Mouse (Mus musculus): Measurements from ENCODE around the gene Fblim1. TPM values are rescaled to one million over a fixed set of nuclear protein-coding genes. Genes with fewer than 3 reads are reported as not detected.

The Fblim1 gene
- polyA plus RNA-seq (2014; fragmentation: Nextera tagmentation; extraction: Ambion mirVana), result 59.3 and 61.3 TPM in 2 replicates

- no peaks in the 10 kb centered on the region for H3K4me1 ChIP-seq (ENCODE audit: control insufficient read depth, insufficient read depth, low read length)
- no peaks in the 10 kb centered on the region for H3K9me3 ChIP-seq (replicated peaks; ENCODE audit: control insufficient read depth, low read length)
- ATAC-seq (replicated peaks; ENCODE audit: insufficient number of reproducible peaks, low FRiP score, low TSS enrichment, low read depth) (no peak), DNase-seq (ENCODE audit: low spot score) (no peak)
- H3K4me2 ChIP-seq (ENCODE audit: low read depth, low read length), result no peak within 1 kb of the TSS
- H3K27me3 ChIP-seq (ENCODE audit: control insufficient read depth, insufficient read depth, low read length), result no peaks in the 10 kb centered on the region
- no peak within 1 kb of the TSS for H3K9ac ChIP-seq (replicated peaks; ENCODE audit: low read length)
- whole genome bisulfite sequencing, result 75% methylated on average over 11 of the region's 11 CpGs
- no peaks in the 10 kb centered on the region for H3K36me3 ChIP-seq (replicated peaks; ENCODE audit: control insufficient read depth, insufficient read depth, low read depth, low read length)
- H3K27ac ChIP-seq (replicated peaks; ENCODE audit: low read depth, low read length), result no peak within 1 kb of the TSS
- no peak within 1 kb of the TSS for H3K4me3 ChIP-seq (ENCODE audit: low read depth, low read length)
Measured at GRCm38 (mm10) chr4:141605861-141606260, at the start of gene Fblim1. TSS of gene Fblim1 (minus strand) at chr4:141606096.

- ATAC-seq (replicated peaks; ENCODE audit: insufficient number of reproducible peaks, low FRiP score, low TSS enrichment, low read depth) (no peak), DNase-seq (ENCODE audit: low spot score) (no peak)
- Histone ChIP-seq H3K9me3 (replicated peaks; ENCODE audit: control insufficient read depth, low read length) (no peaks in the 10 kb centered on the region), H3K4me1 (ENCODE audit: control insufficient read depth, insufficient read depth, low read length) (no peaks in the 10 kb centered on the region), H3K36me3 (replicated peaks; ENCODE audit: control insufficient read depth, insufficient read depth, low read depth, low read length) (no peaks in the 10 kb centered on the region), H3K4me3 (ENCODE audit: low read depth, low read length) (no peak overlapping the region), H3K9ac (replicated peaks; ENCODE audit: low read length) (no peak overlapping the region), H3K27ac (replicated peaks; ENCODE audit: low read depth, low read length) (no peak overlapping the region), H3K4me2 (ENCODE audit: low read depth, low read length) (no peak overlapping the region), H3K27me3 (ENCODE audit: control insufficient read depth, insufficient read depth, low read length) (no peaks in the 10 kb centered on the region)
- WGBS, result 89% methylated on average over 6 of the region's 6 CpGs
Measured at GRCm38 (mm10) chr4:141654509-141654908, 48.6 kb upstream of the Fblim1 start.

- Histone ChIP-seq H3K4me3 (ENCODE audit: low read depth, low read length) (no peak overlapping the region), H3K9me3 (replicated peaks; ENCODE audit: control insufficient read depth, low read length) (no peaks in the 10 kb centered on the region), H3K9ac (replicated peaks; ENCODE audit: low read length) (no peak overlapping the region), H3K36me3 (replicated peaks; ENCODE audit: control insufficient read depth, insufficient read depth, low read depth, low read length) (no peaks in the 10 kb centered on the region; the same call in 1 of the 2 replicates), H3K4me2 (ENCODE audit: low read depth, low read length) (no peak overlapping the region), H3K4me1 (ENCODE audit: control insufficient read depth, insufficient read depth, low read length) (no peaks in the 10 kb centered on the region), H3K27ac (replicated peaks; ENCODE audit: low read depth, low read length) (no peak overlapping the region), H3K27me3 (ENCODE audit: control insufficient read depth, insufficient read depth, low read length) (no peaks in the 10 kb centered on the region)
- WGBS, result 93% methylated on average over 13 of the region's 13 CpGs
- ATAC-seq (replicated peaks; ENCODE audit: insufficient number of reproducible peaks, low FRiP score, low TSS enrichment, low read depth) (no peak), DNase-seq (ENCODE audit: low spot score) (no peak)
Measured at GRCm38 (mm10) chr4:141653813-141654212, 47.9 kb upstream of the Fblim1 start.

- Histone ChIP-seq H3K27ac (replicated peaks; ENCODE audit: low read depth, low read length) (no peak overlapping the region), H3K27me3 (ENCODE audit: control insufficient read depth, insufficient read depth, low read length) (no peaks in the 10 kb centered on the region), H3K4me3 (ENCODE audit: low read depth, low read length) (no peak overlapping the region), H3K9ac (replicated peaks; ENCODE audit: low read length) (no peak overlapping the region), H3K4me2 (ENCODE audit: low read depth, low read length) (no peak overlapping the region), H3K4me1 (ENCODE audit: control insufficient read depth, insufficient read depth, low read length) (no peaks in the 10 kb centered on the region), H3K36me3 (replicated peaks; ENCODE audit: control insufficient read depth, insufficient read depth, low read depth, low read length) (no peaks in the 10 kb centered on the region; the same call in 1 of the 2 replicates), H3K9me3 (replicated peaks; ENCODE audit: control insufficient read depth, low read length) (no peaks in the 10 kb centered on the region)
- no peak for DNase-seq (ENCODE audit: low spot score)
- ATAC-seq (replicated peaks; ENCODE audit: insufficient number of reproducible peaks, low FRiP score, low TSS enrichment, low read depth), result no peak
- 90% methylated on average over 8 of the region's 8 CpGs for WGBS
Measured at GRCm38 (mm10) chr4:141653044-141653443, 47.1 kb upstream of the Fblim1 start.

GRCm38 (mm10) chr4:141651944-141652343 lies 46.0 kb upstream of the Fblim1 start:
- DNase-seq (ENCODE audit: low spot score) (no peak), ATAC-seq (replicated peaks; ENCODE audit: insufficient number of reproducible peaks, low FRiP score, low TSS enrichment, low read depth) (no peak)
- Histone ChIP-seq H3K27ac (replicated peaks; ENCODE audit: low read depth, low read length) (no peak overlapping the region), H3K9me3 (replicated peaks; ENCODE audit: control insufficient read depth, low read length) (no peaks in the 10 kb centered on the region), H3K27me3 (ENCODE audit: control insufficient read depth, insufficient read depth, low read length) (no peaks in the 10 kb centered on the region), H3K4me2 (ENCODE audit: low read depth, low read length) (no peak overlapping the region), H3K36me3 (replicated peaks; ENCODE audit: control insufficient read depth, insufficient read depth, low read depth, low read length) (no peaks in the 10 kb centered on the region; the same call in 1 of the 2 replicates), H3K4me3 (ENCODE audit: low read depth, low read length) (no peak overlapping the region), H3K9ac (replicated peaks; ENCODE audit: low read length) (no peak overlapping the region), H3K4me1 (ENCODE audit: control insufficient read depth, insufficient read depth, low read length) (no peaks in the 10 kb centered on the region)
- WGBS, result 88% methylated on average over 10 of the region's 10 CpGs

GRCm38 (mm10) chr4:141651286-141651685 lies 45.4 kb upstream of the Fblim1 start:
- Histone ChIP-seq H3K4me2 (ENCODE audit: low read depth, low read length) (no peak overlapping the region), H3K4me3 (ENCODE audit: low read depth, low read length) (no peak overlapping the region), H3K27me3 (ENCODE audit: control insufficient read depth, insufficient read depth, low read length) (no peaks in the 10 kb centered on the region), H3K27ac (replicated peaks; ENCODE audit: low read depth, low read length) (no peak overlapping the region), H3K9ac (replicated peaks; ENCODE audit: low read length) (no peak overlapping the region), H3K36me3 (replicated peaks; ENCODE audit: control insufficient read depth, insufficient read depth, low read depth, low read length) (no peaks in the 10 kb centered on the region; the same call in 1 of the 2 replicates), H3K9me3 (replicated peaks; ENCODE audit: control insufficient read depth, low read length) (no peaks in the 10 kb centered on the region), H3K4me1 (ENCODE audit: control insufficient read depth, insufficient read depth, low read length) (no peaks in the 10 kb centered on the region)
- WGBS, result 88% methylated on average over 6 of the region's 6 CpGs
- ATAC-seq (replicated peaks; ENCODE audit: insufficient number of reproducible peaks, low FRiP score, low TSS enrichment, low read depth), result no peak
- DNase-seq (ENCODE audit: low spot score), result no peak

GRCm38 (mm10) chr4:141649244-141649643 lies 43.3 kb upstream of the Fblim1 start:
- no peak for ATAC-seq (replicated peaks; ENCODE audit: insufficient number of reproducible peaks, low FRiP score, low TSS enrichment, low read depth)
- 70% methylated on average over 6 of the region's 6 CpGs for WGBS
- Histone ChIP-seq H3K4me1 (ENCODE audit: control insufficient read depth, insufficient read depth, low read length) (no peaks in the 10 kb centered on the region), H3K27ac (replicated peaks; ENCODE audit: low read depth, low read length) (no peak overlapping the region), H3K27me3 (ENCODE audit: control insufficient read depth, insufficient read depth, low read length) (no peaks in the 10 kb centered on the region), H3K36me3 (replicated peaks; ENCODE audit: control insufficient read depth, insufficient read depth, low read depth, low read length) (no peaks in the 10 kb centered on the region; the same call in 1 of the 2 replicates), H3K9ac (replicated peaks; ENCODE audit: low read length) (no peak overlapping the region), H3K4me2 (ENCODE audit: low read depth, low read length) (no peak overlapping the region), H3K9me3 (replicated peaks; ENCODE audit: control insufficient read depth, low read length) (no peaks in the 10 kb centered on the region), H3K4me3 (ENCODE audit: low read depth, low read length) (no peak overlapping the region)
- DNase-seq (ENCODE audit: low spot score), result no peak

- ATAC-seq (replicated peaks; ENCODE audit: insufficient number of reproducible peaks, low FRiP score, low TSS enrichment, low read depth) (no peak), DNase-seq (ENCODE audit: low spot score) (no peak)
- no peak overlapping the region for H3K27ac ChIP-seq (replicated peaks; ENCODE audit: low read depth, low read length)
- no peak overlapping the region for H3K4me3 ChIP-seq (ENCODE audit: low read depth, low read length)
- H3K9ac ChIP-seq (replicated peaks; ENCODE audit: low read length), result no peak overlapping the region
- H3K9me3 ChIP-seq (replicated peaks; ENCODE audit: control insufficient read depth, low read length), result no peaks in the 10 kb centered on the region
- H3K4me1 ChIP-seq (ENCODE audit: control insufficient read depth, insufficient read depth, low read length), result no peaks in the 10 kb centered on the region
- H3K27me3 ChIP-seq (ENCODE audit: control insufficient read depth, insufficient read depth, low read length), result no peaks in the 10 kb centered on the region
- no peak overlapping the region for H3K4me2 ChIP-seq (ENCODE audit: low read depth, low read length)
- 94% methylated on average over 5 of the region's 5 CpGs for WGBS
- H3K36me3 ChIP-seq (replicated peaks; ENCODE audit: control insufficient read depth, insufficient read depth, low read depth, low read length), result no peaks in the 10 kb centered on the region; the same call in 1 of the 2 replicates
Measured at GRCm38 (mm10) chr4:141648262-141648661, 42.4 kb upstream of the Fblim1 start.

Measured in embryonic facial prominence, embryonic 11.5 days (tissue).